Mouse (Mus musculus) small intestine, adult 2 months (tissue): ENCODE data around the gene Zfand6. TPM values are rescaled to one million over a fixed set of nuclear protein-coding genes. Genes with fewer than 3 reads are reported as not detected.

ENCODE experiments used
- H3K27ac ChIP-seq: fragments of 200-500 bp; 2 replicates; pipeline ENCODE4 v1.5.1; 2012; ENCODE audit warnings: low read depth, low read length, control low read depth, inconsistent platforms; ENCODE audit not compliant: insufficient read depth
- H3K27me3 ChIP-seq: fragments of 200-500 bp; 2 replicates; pipeline ENCODE4 v1.6.1; 2012; ENCODE audit warnings: mild to moderate bottlenecking, moderate library complexity, low read length, inconsistent platforms; ENCODE audit not compliant: control insufficient read depth, insufficient read depth
- H3K36me3 ChIP-seq: fragments of 200-500 bp; 2 replicates; pipeline ENCODE4 v1.6.1; 2012; ENCODE audit warnings: mild to moderate bottlenecking, low read length, control low read depth, inconsistent platforms; ENCODE audit not compliant: control insufficient read depth, insufficient read depth
- H3K4me1 ChIP-seq: fragments of 200-500 bp; 2 replicates; pipeline ENCODE4 v1.6.1; 2012; ENCODE audit warnings: low read length, inconsistent platforms, mixed read lengths; ENCODE audit not compliant: control insufficient read depth, insufficient read depth, insufficient read length
- H3K4me3 ChIP-seq: fragments of 200-500 bp; 2 replicates; pipeline ENCODE4 v1.5.1; 2012; ENCODE audit warnings: low read depth, mild to moderate bottlenecking, control low read depth, inconsistent platforms, low read length, moderate library complexity
- CTCF ChIP-seq: fragments of 200-500 bp; IDR thresholded peaks from 2 replicates; pipeline ENCODE4 v1.5.1; 2012; ENCODE audit warnings: low read depth, mild to moderate bottlenecking, control low read depth, inconsistent platforms, low read length, moderate library complexity, mixed read lengths; ENCODE audit not compliant: insufficient replicate concordance, insufficient read length; ENCODE audit errors: extremely low read depth
- POLR2A ChIP-seq: fragments of 200-500 bp; IDR thresholded peaks from 2 replicates; pipeline ENCODE4 v1.6.1; 2012; ENCODE audit warnings: low read depth, mild to moderate bottlenecking, control low read depth, inconsistent platforms, low read length, moderate library complexity
- WGBS: fragments of 180-500 bp; shearing (Covaris S2); methylation state at CpG from one replicate; pipeline ENCODE4 v1.1.7; 2018; 5-methylcytosine and 5-hydroxymethylcytosine counted together
- polyA plus RNA-seq: library from polyadenylated mRNA; depleted of rRNA; stranded (reverse); fragments of >200 nt; gene quantifications from 2 replicates; pipeline ENCODE4 v1.2.3, GENCODE M21; 2012

The Zfand6 gene
- polyA plus RNA-seq, 1 experiment: 73.8 TPM

DNA sequence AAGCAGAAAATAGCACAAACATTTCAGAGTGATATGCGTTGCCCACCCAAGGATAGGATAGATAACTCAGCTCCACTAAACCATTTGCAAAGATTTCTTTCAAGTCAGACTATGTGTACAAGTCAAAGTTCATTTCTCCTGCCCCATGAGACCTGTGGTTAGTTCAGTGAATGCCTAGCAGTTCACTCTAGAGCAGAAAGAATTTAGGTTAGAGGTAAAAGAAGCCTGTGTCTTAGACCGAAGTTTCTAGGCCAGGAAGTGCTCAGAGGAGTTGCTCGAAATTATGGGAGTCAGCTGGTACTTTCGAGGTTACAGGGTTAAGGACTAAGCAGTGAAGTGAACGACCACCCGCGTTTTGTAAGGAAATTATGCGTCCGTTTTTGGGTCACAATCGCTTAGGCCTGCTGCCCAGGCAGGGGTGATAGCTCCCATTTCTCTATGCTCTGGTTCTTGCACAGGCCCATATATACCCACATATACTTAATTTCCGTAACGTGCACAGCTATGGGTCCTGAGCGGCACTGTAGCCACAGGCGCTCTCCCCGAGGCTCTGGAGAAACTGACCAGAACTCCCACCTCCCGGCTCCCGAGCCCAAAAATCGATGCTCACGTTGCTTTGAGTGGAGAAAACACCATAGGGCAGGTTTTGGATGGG lies 84.6 kb downstream of the Zfand6 start:
- H3K36me3 ChIP-seq: no peaks in the 10 kb centered on the region
- H3K27me3 ChIP-seq: no peaks in the 10 kb centered on the region
- H3K4me1 ChIP-seq: peaks cover 5% of the 10 kb centered on the region
- no peak for TF ChIP-seq POLR2A
- no peak for TF ChIP-seq CTCF
- no peak overlapping the region for H3K27ac ChIP-seq
- WGBS: 10% methylated on average over 19 of the region's 19 CpGs
- peak overlapping the region; percentile 89 for H3K4me3 ChIP-seq

DNA sequence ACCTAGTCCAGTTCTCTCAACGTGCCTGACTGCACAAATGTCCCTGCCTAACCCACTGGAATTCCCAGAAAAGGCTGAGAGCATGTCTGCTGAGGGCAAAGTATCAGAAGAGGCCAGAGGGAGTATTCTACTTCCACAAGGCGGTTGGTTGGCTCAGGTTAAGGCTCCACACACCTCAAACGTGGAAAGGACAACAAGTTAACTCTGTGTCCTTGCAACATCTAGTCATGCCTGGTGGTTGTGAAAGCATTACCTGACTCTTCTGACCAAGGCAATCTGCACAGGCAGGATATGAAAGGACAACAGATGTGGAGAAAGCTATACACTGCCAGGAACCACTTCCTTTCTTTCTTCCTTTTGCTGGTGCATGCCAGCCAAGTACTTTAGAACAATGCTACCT lies 85.3 kb downstream of the Zfand6 start:
- WGBS: 31% methylated on average over 3 of the region's 3 CpGs
- H3K4me1 ChIP-seq: peaks cover 5% of the 10 kb centered on the region
- TF ChIP-seq POLR2A: no peak
- TF ChIP-seq CTCF: no peak
- no peak overlapping the region for H3K4me3 ChIP-seq
- no peaks in the 10 kb centered on the region for H3K36me3 ChIP-seq
- H3K27ac ChIP-seq: no peak overlapping the region
- H3K27me3 ChIP-seq: no peaks in the 10 kb centered on the region

DNA sequence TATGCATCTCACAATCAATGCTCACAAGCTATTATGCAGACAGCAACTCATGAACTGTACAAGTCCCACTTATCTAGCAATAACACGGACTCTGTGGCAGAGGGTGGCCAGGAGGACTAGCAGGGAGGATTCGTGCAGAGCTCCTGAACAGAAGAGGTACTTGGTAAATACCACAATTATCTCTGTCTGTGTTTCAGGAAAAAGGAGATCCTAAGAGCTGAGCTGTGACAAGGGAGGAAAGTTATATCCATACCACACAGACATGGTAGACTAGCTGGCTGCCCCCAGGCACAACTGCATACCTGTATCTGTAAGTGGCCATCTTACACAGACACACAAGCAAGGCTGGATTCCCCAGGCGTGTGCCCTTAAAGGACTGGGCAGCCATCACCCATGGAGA lies 88.4 kb downstream of the Zfand6 start:
- H3K4me3 ChIP-seq: no peak overlapping the region
- peaks cover 5% of the 10 kb centered on the region for H3K4me1 ChIP-seq
- no peaks in the 10 kb centered on the region for H3K36me3 ChIP-seq
- TF ChIP-seq CTCF (no peak), POLR2A (no peak)
- WGBS: 92% methylated on average over 3 of the region's 3 CpGs
- no peak overlapping the region for H3K27ac ChIP-seq
- H3K27me3 ChIP-seq: no peaks in the 10 kb centered on the region

DNA sequence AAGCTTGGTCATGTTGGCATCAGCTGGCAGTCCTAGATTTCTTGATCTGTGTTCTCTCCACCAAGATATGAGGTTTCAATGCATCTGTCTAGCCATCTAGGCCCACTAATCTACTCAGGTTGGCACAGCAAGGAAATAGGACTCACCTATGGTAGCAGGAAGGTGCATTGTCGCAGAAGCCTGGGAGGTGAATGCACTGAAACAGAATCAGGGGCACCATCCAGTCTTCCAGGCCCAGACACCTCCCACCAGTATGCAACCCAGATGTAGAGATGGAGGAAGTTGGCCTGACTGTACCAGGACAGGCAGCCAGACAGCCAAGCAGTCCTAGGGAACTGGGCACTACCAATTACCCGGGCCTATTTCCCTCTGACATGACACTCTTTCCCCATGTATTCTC lies 89.1 kb downstream of the Zfand6 start:
- Histone ChIP-seq H3K27ac (no peak overlapping the region), H3K27me3 (no peaks in the 10 kb centered on the region), H3K4me3 (no peak overlapping the region), H3K36me3 (no peaks in the 10 kb centered on the region), H3K4me1 (peaks cover 2% of the 10 kb centered on the region; the same call in 1 of the 2 replicates)
- TF ChIP-seq POLR2A (no peak), CTCF (no peak)
- WGBS: 97% methylated on average over 2 of the region's 2 CpGs

DNA sequence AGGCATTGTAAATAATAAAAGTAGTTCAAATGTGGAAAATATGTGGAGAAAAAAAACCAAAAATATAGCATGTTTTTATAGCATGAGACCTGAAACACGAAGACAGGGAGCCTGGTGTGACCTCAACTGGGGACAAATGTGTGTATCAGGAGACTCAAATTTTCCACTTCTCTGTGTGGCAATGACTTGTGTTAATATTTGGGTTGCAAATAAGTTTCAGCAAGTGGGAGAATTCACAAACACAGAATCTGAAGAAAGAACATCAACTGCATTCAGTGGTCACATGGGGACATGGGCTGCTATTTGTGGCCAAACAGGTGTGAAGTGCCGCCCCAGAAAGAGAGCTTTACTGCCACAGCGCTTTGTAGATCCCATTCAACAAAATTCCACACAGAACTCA lies 93.1 kb downstream of the Zfand6 start:
- Histone ChIP-seq H3K4me1 (no peaks in the 10 kb centered on the region; the same call in 1 of the 2 replicates), H3K27me3 (no peaks in the 10 kb centered on the region), H3K4me3 (no peak overlapping the region), H3K27ac (no peak overlapping the region), H3K36me3 (no peaks in the 10 kb centered on the region)
- TF ChIP-seq POLR2A (no peak), CTCF (no peak)
- 87% methylated on average over 3 of the region's 3 CpGs for WGBS

DNA sequence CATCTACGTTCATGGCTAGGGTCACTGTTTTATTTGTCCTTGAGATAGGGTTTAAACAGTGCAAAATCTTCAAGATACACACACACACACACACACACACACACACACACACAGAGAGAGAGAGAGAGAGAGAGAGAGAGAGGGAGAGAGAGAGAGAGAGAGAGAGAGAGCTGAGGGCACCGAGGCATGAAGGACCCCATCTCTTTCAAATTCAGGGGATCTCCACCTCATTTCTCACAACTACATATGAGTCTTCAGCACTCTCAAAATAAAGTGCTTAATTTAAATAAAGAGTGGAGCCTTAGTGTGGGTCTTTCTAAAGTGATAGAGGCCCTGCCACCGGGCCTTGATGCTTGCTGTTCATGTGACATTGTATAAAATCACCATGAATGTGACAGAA lies 93.8 kb downstream of the Zfand6 start:
- no peaks in the 10 kb centered on the region for H3K27me3 ChIP-seq
- H3K36me3 ChIP-seq: no peaks in the 10 kb centered on the region
- TF ChIP-seq CTCF (no peak), POLR2A (no peak)
- H3K4me1 ChIP-seq: no peaks in the 10 kb centered on the region; the same call in 1 of the 2 replicates
- H3K4me3 ChIP-seq: no peak overlapping the region
- H3K27ac ChIP-seq: no peak overlapping the region
- 79% methylated on average over 3 of the region's 3 CpGs for WGBS

DNA sequence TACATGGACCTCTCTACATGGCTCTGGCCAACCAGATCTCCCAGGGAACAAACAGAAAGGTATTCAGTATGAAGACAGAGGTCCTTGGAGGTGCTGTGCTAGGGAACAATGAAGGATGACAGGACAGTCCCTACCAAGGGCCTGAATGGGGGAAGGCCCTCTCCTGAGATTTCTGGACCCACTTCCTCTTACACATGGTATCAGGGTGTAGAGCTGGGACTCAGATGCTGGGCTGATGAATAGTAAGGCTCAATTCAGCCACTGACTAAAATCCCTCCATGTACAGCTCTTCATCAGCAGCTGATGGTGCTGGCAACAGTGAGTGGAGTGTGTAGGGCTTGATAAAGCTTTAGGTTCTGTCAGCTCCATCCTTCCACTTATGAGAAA lies 94.8 kb downstream of the Zfand6 start:
- H3K27me3 ChIP-seq: no peaks in the 10 kb centered on the region
- H3K4me3 ChIP-seq: no peak overlapping the region
- H3K36me3 ChIP-seq: no peaks in the 10 kb centered on the region
- no peaks in the 10 kb centered on the region; the same call in 1 of the 2 replicates for H3K4me1 ChIP-seq
- TF ChIP-seq CTCF: no peak
- TF ChIP-seq POLR2A: no peak
- no peak overlapping the region for H3K27ac ChIP-seq
